Mouse (Mus musculus): ENCODE results near the gene Armc2. TPM values are rescaled to one million over a fixed set of nuclear protein-coding genes. Genes with fewer than 3 reads are reported as not detected.
"Not testable (repeated sequence)": the region's sequence is repeated elsewhere in the genome, so short reads cannot be mapped to it uniquely, and the experiment has no call there.

The Armc2 gene
- total RNA-seq, 2 experiments from 2014 or later = 2.8 to 3.0 TPM

DNA sequence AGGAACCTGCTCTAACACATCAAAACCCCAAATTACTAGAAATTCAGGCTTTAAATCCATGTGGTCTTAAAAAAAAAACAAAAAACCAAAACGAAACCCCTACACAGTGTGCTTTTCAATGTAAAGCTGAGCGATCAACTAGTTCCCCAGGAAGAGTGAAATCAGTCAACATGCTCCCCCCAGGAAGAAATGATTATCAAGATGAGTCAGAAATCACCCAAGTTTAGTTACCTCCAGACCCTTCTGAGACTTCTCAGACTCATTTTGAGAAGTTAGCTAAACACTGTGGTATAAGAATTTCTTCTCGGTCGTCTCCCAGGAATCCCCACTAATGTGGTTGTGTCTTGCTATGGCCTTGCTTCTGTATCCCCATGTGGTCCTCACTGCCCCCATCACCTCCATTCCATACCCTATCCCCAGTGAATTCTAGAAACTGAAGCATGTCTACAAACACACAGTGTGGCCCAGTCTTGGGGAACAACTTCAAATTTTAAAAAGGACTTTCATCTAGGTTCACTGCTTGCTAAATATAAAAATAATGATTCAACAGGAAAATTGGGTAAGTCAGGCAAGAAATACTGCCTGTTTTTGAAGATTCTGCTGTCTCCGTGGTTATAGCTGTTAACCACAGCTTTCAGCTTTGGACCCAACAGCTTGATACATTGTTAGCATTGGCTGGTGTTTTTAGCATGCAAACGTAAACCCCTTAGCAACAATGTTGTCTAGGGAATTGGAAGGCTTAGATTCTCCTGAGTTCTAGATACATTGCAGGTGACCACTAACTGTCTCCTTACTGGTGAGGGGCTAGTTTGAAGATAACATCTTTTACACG is 39.6 kb downstream of the Armc2 start:
- no peak for DNase-seq (ENCODE audit: low spot score in 2 of 2)

DNA sequence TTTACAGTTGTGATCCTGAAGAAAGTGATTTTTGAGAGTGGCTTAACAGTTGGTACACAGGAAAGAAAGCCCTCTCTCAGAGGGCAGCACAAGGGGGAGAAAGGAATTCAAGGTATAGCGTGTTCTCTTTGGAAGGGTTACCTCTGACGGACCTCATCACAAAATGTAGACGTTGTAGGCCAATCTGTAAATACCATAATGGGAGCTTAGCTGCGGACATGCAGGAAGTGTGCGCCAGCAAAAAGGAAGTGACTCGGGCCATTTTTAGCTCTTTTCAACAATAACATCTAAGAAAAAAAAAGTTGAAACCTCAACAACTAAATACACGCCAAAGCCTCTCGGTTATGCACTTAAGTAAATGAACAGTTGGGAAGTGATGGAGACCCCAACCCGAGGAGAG is 45.6 kb downstream of the Armc2 start:
- DNase-seq (ENCODE audit: low spot score in 2 of 2) = no peak

DNA sequence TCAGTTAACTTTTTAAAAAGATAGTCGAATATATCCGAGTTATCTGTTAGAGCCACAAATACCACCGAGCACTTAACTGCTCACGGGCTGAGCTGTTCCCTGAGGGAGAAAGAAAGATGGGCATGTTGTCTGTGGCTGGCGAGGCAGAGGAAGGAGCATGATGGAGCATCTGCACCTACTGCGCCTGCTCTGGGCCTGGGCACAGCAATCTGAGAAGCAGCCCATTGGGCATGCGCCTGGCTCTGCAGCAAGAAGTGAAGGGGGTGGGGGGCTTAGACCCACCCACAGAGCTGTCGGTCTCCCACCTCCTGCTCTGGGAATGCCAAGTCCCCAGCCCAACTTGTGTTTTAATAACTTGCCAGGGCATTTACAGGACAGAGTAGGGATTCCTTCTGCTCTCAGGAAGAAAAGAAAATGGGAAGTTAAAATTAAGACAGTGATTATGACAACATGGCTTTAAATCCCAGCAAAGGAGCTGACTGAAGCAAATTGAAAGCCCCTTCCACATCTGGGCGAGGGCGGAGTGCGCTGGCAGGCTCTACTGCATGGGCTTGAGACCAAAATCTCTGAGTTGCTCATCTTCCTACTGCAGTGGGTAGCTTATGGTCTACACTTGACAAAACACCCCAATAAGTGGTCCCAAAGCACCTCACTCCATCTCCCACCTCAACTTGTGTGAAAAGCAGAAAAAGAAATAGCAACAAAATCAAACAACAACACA is 50.2 kb downstream of the Armc2 start:
- no peak for DNase-seq (ENCODE audit: low spot score in 2 of 2)

DNA sequence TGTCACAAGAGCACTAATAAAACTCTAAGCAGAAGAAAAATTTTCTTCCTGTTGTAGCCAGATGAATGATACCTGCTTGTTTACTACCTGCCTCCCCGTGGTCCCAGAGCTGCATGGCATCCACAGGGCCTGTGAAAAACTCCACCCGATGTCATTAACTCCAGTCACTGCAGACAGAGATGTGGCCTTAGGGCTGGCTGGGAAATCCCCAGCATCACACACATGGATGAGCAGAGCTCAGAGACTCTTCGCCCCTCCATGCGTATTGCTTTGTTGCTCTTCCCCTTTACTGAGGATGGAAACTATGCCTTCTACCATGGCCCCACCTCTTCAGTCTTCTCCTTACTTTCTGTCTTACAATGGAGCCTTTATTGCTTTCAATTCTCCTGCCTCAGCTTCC is 55.5 kb downstream of the Armc2 start:
- no peak for DNase-seq (ENCODE audit: low spot score in 2 of 2)

DNA sequence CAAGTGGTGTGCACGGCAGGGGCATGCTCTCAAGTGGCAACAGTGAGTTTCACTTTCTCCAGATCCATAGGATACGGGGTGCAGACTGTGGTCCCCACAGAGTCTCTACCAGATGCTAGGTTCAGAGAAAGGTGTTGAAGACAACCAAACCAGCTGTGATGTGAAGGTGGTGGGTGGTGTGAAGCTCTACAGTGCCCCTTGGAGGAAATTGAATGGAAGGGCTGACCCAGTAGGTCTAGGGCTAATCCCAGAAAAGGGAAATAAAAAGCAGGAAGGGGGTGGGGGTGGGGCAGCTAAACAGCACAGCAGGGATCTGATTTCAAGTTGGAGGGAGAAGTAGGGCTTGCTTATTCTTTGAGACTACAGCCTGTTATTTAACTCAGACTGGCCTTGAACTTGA is 58.4 kb downstream of the Armc2 start:
- no peak for DNase-seq (ENCODE audit: low spot score in 2 of 2)

DNA sequence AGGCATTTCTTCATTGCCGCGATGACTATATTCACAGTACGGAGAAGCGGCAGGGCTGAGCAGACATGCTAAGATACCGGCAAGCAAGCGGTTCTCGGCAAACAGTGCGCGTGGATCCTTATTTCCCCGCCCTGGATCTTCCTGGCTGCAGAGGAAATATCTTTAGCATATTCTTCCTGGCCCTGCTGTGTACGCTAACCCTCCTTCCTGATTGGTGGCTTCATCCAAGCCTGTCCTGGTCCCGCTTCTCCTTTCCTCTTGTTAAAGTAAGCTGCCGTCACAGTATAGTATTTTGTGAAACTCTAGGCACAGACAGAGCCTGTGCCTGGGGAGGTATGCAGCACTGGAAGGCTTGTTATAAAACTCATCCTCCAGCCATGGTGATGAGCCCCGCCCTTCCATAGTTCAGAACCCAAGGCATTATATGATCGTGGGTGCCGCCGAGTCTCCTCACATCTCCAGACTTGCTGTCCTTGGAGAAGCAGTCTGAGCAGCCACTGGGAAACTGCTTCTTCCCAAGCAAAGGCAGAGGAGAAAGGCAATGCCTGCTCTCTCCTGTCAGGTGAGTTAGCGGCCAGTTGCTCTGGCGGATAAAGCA is 59.5 kb downstream of the Armc2 start:
- DNase-seq (ENCODE audit: low spot score in 2 of 2) = no peak

- no peak for DNase-seq (ENCODE audit: low spot score in 2 of 2)
Measured at GRCm38 (mm10) chr10:41957421-41958225, 60.6 kb downstream of the Armc2 start.

DNA sequence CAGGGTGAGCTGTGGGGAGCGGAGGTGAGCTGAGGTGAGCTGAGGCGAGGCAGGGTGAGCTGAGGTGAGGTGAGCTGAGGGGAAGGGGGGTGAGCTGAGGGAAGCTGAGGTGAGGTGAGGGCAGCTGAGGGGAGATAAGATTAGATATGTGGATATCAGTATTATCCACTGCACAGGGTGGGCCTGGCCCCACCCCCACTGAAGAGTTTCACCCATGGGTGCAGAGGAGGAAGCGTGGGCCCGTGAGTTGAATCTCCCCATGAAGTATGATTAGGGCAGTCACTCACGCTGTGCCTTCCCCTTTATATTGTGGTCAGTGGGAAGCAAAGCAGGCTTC is 64.7 kb downstream of the Armc2 start:
- no peak for DNase-seq (ENCODE audit: low spot score in 2 of 2)

DNA sequence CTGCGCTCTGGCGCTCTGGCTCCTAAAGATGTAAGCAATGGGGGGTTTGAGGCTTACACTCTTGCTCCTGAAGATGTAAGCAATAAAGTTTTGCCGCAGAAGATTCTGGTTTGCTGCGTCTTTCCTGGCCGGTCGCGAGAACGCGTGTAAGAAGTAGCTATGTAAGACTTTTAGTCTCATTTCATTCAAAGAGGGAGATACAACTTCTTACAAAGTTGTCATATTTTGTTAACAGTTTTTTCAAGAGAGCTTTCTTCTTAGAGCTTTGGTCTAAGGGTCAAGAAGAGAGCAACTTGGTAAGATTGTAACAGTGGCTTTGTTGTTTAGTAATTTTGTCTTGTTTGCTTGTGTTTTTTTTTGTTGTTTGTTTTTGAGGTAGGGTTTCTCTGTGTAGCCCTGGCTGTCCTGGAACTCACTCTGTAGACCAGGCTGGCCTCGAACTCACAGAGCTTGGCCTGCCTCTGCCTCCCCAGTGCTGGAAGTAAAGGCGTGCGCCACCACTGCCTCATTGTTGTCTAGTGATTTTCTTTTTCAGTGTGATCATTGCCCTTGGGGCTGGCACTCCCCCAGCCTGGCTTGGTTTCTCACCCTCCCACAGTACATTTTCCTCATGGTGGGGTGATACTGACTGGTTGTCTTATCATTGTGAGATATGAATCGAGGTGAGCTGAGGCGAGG is 65.3 kb downstream of the Armc2 start:
- DNase-seq (ENCODE audit: low spot score in 2 of 2) = no peak

GRCm38 (mm10) chr10:41952354-41952753 is 65.9 kb downstream of the Armc2 start:
- DNase-seq (ENCODE audit: low spot score in 2 of 2) = not testable (repeated sequence)

DNA sequence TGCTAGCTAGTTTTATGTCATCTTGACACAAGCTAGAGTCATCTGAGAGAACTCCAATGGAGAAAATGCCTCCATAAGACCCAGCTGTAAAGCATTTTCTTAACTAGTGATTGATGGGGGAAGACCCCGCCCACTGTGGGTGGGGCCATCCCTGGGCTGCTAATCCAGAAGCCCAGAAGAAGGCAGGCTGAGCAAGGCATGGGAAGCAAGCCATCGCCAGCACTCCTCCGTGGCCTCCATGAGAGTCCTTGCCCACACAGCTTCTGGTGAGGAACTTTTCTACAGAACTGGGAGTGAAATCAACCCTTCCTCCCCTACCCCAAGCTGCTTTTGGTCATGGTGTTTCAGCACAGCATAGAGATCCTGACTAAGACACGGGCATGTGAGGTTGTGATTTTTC is 79.2 kb downstream of the Armc2 start:
- no peak for DNase-seq (ENCODE audit: low spot score in 2 of 2)

- DNase-seq (ENCODE audit: low spot score in 2 of 2) = no peak
Measured at GRCm38 (mm10) chr10:41937176-41937575, 81.1 kb downstream of the Armc2 start.

- DNase-seq (ENCODE audit: low spot score in 2 of 2) = no peak
Measured at GRCm38 (mm10) chr10:41936100-41936499, 82.1 kb downstream of the Armc2 start.

GRCm38 (mm10) chr10:41935476-41935829 is 82.8 kb downstream of the Armc2 start:
- DNase-seq (ENCODE audit: low spot score in 2 of 2) = no peak

DNA sequence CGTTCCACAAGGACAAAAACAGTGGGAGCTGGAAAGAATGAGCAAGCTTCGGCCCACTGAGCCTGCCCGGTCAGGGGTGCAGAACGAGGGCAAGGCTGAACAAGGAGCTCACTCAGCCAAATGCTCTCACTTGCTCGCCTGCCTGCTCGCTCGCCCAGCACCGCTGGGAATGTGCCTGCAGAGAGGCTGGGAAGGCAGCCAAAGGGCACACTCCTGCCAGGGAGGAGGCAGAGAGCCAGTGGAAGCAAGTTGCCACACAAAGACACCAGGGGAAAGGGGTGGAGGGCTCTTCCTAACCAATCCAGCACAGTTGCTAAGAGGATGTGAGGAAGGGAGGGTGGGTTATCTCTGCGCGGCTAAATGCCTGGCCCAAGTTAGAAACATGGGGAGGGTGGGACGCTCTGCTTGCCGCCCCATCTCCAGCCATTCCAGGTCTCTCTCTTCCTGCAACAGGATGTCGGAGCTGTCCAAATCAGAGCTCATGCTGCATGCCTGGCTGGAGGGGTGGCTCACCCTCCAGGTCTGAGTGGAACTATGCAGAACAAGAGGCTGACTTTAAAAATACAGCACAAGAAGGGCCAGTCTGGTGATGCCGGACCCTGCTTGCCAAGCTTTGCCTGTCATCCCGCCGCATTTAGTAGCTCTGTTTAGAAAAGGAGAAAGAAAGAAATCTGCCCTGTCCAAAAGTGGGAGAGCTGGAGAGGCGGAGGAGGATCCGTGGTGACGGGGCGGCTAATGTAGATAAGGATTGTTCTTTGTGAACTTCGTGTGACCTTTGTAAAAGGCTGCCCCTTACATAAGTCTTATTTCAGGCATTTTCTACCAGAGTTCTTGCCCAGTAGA is 83.4 kb downstream of the Armc2 start:
- DNase-seq (ENCODE audit: low spot score in 2 of 2) = peak; percentile 15 to 63

- peak in 1 of 2 experiments; percentile 25 for DNase-seq (ENCODE audit: low spot score in 2 of 2)
Measured at GRCm38 (mm10) chr10:41933536-41933935, 84.7 kb downstream of the Armc2 start.

DNA sequence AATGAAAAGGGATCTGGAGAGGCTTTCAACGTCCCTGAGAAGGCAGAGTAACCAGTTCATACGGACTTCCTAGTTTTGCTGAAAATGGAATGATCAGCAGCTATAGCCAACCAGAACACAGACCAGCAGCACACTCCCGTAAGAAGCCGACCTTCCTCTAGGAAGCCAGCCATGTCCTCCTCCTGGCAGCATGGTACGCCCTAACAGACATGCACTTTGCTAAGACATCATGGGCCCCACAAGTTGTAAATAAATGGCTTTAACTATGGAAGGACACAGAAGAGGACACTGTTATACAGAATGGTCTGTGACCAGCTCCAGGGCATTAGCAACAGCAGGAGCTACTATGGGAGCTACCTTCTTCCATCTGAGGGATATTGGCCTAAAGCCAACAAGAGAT is 85.3 kb downstream of the Armc2 start:
- DNase-seq (ENCODE audit: low spot score in 2 of 2) = no peak

DNA sequence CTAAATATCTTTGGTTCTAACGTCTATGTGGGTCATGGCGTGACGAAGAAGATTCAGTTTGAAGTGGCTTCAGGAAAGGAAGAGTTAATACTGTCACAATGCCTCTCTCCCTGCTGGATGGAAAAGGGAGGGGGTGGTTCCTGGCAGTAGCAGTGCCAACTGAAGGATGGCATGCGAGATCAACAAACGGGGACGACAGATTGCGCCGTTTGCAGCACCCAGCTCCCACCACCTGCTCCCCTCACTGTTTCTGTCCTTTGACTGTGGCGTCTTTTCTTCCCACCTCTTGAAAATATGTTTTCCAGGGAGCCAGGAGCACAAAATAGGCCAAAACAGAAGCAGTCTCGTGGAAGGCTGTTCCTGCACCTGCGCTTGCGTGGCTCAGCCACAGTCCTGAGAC is 86.3 kb downstream of the Armc2 start:
- no peak for DNase-seq (ENCODE audit: low spot score in 2 of 2)

DNA sequence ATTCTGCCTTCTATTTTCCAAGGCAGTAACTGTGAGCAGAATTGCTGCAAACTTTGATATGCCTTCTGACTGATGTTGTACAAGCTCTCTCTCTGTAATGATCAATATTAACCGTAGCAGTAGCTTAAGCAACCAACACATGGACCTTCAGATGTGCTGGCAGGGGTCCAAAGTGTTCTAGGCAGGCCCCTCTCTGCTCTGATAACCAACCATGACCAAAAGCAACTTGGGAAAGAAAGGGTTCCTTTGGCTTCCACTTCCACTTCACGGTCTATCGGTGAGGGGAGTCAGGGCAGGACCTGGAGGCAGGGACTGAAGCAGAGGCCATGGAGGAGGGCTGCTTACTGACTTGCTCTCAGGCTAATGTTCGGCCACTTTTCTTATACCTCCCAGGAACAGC is 87.3 kb downstream of the Armc2 start:
- DNase-seq (ENCODE audit: low spot score in 2 of 2) = no peak

GRCm38 (mm10) chr10:41926726-41927125 is 91.5 kb downstream of the Armc2 start:
- DNase-seq (ENCODE audit: low spot score in 2 of 2) = no peak
